ENCODE assay signal across 18 mouse cellular contexts in genomic region chr17:6179389-6179788, GRCm38 (mm10).
DNase-seq lines count a peak whose midpoint lies in the region; ATAC-seq and TF ChIP-seq lines count a peak whose summit lies in the region.
"Had no signal": no experiment of that assay in that cellular context is flagged by ENCODE, and none has a peak within 500 bp of the region (broad histone marks: within the 10 kb centered on the region; RNA-seq: fewer than 3 reads in every experiment).

No protein-coding gene starts in this region.

- no peak for TF ChIP-seq EP300 in stomach, postnatal 0 days (optimal IDR thresholded peaks at IDR 0.05)

- no peaks in the 10 kb centered on the region for H3K27me3 ChIP-seq in hindbrain, embryonic 13.5 days
- H3K27me3 ChIP-seq in hindbrain, embryonic 16.5 days (replicated peaks; ENCODE audit: control insufficient read depth, insufficient read depth, low read length) = no peaks in the 10 kb centered on the region
- H3K27me3 ChIP-seq in stomach, postnatal 0 days (ENCODE audit: control insufficient read depth, insufficient read depth, low read length) = no peaks in the 10 kb centered on the region
- H3K27me3 ChIP-seq: embryonic facial prominence, embryonic 12.5 days; forebrain, embryonic 15.5 days; limb, embryonic 13.5 days had no signal

- no peak overlapping the region for H3K9ac ChIP-seq in hindbrain, embryonic 13.5 days
- H3K9ac ChIP-seq in hindbrain, embryonic 16.5 days (ENCODE audit: low read depth, low read length) = no peak overlapping the region
- no peak overlapping the region for H3K9ac ChIP-seq in stomach, postnatal 0 days (ENCODE audit: low read length)
- H3K9ac ChIP-seq: embryonic facial prominence, embryonic 12.5 days; forebrain, embryonic 15.5 days; limb, embryonic 13.5 days; liver, embryonic 14.5 days had no signal

- no peak overlapping the region for H3K4me2 ChIP-seq in hindbrain, embryonic 13.5 days
- no peak overlapping the region for H3K4me2 ChIP-seq in hindbrain, embryonic 16.5 days (ENCODE audit: low read length)
- H3K4me2 ChIP-seq in stomach, postnatal 0 days (replicated peaks; ENCODE audit: low read depth) = no peak overlapping the region
- H3K4me2 ChIP-seq: embryonic facial prominence, embryonic 12.5 days; forebrain, embryonic 15.5 days; limb, embryonic 13.5 days had no signal

- WGBS in hindbrain, embryonic 13.5 days = 25% methylated on average over 4 of the region's 4 CpGs
- WGBS in hindbrain, embryonic 16.5 days = 32% methylated on average over 4 of the region's 4 CpGs
- WGBS in macrophage (ENCODE audit: missing documents) = 94% methylated on average over 4 of the region's 4 CpGs
- 52% methylated on average over 4 of the region's 4 CpGs for WGBS in stomach, postnatal 0 days

- 0 out of 2 replicates have a peak, but pooled peaks cover 4% of the 10 kb centered on the region for H3K9me3 ChIP-seq in hindbrain, embryonic 13.5 days
- H3K9me3 ChIP-seq in hindbrain, embryonic 16.5 days (ENCODE audit: control insufficient read depth, low read length) = no peaks in the 10 kb centered on the region
- H3K9me3 ChIP-seq in stomach, postnatal 0 days (ENCODE audit: control insufficient read depth, low read length) = no peaks in the 10 kb centered on the region
- H3K9me3 ChIP-seq: forebrain, embryonic 15.5 days had no signal

- H3K79me2 ChIP-seq in macrophage (ENCODE audit: inconsistent target) = peaks cover 22% of the 10 kb centered on the region

- H3K4me1 ChIP-seq in hindbrain, embryonic 13.5 days (replicated peaks) = peaks cover 21% of the 10 kb centered on the region
- peaks cover 6% of the 10 kb centered on the region for H3K4me1 ChIP-seq in hindbrain, embryonic 16.5 days (ENCODE audit: control insufficient read depth, insufficient read depth, low read depth, low read length)
- no peaks in the 10 kb centered on the region for H3K4me1 ChIP-seq in stomach, postnatal 0 days (replicated peaks; ENCODE audit: control insufficient read depth, insufficient read depth)
- H3K4me1 ChIP-seq: embryonic facial prominence, embryonic 12.5 days had no signal

- H3K27ac ChIP-seq in hindbrain, embryonic 13.5 days = peak overlapping the region; percentile 36
- H3K27ac ChIP-seq in hindbrain, embryonic 16.5 days (ENCODE audit: low read depth, low read length) = no peak overlapping the region
- peak overlapping the region; percentile 78 for H3K27ac ChIP-seq in macrophage
- no peak overlapping the region; the same call in 1 of the 2 replicates for H3K27ac ChIP-seq in stomach, postnatal 0 days (replicated peaks)
- H3K27ac ChIP-seq: embryonic facial prominence, embryonic 12.5 days; forebrain, embryonic 15.5 days; limb, embryonic 13.5 days; liver, embryonic 14.5 days had no signal

- H3K36me3 ChIP-seq in hindbrain, embryonic 13.5 days = peaks cover 42% of the 10 kb centered on the region
- H3K36me3 ChIP-seq in hindbrain, embryonic 16.5 days (ENCODE audit: control insufficient read depth, insufficient read depth, low read length) = peaks cover 5% of the 10 kb centered on the region
- H3K36me3 ChIP-seq in macrophage (ENCODE audit: inconsistent target) = no peaks in the 10 kb centered on the region
- H3K36me3 ChIP-seq in stomach, postnatal 0 days (ENCODE audit: control insufficient read depth, insufficient read depth, low read length) = no peaks in the 10 kb centered on the region; the same call in 1 of the 2 replicates

- TF ChIP-seq CTCF in stomach, postnatal 0 days (IDR thresholded peaks at IDR 0.05; ENCODE audit: low read depth) = no peak

- no peak overlapping the region for H3K4me3 ChIP-seq in hindbrain, embryonic 13.5 days
- no peak overlapping the region for H3K4me3 ChIP-seq in hindbrain, embryonic 16.5 days (ENCODE audit: low read length)
- no peak overlapping the region for H3K4me3 ChIP-seq in macrophage (ENCODE audit: inconsistent target)
- no peak overlapping the region for H3K4me3 ChIP-seq in stomach, postnatal 0 days (ENCODE audit: low read depth, low read length)
- H3K4me3 ChIP-seq: embryonic facial prominence, embryonic 12.5 days; forebrain, embryonic 15.5 days; limb, embryonic 13.5 days had no signal

- ATAC-seq in hindbrain, embryonic 13.5 days (ENCODE audit: low FRiP score) = no peak
- ATAC-seq in hindbrain, embryonic 16.5 days = no peak
- no peak for ATAC-seq in stomach, postnatal 0 days (ENCODE audit: low FRiP score, low TSS enrichment)
- ATAC-seq: forebrain, embryonic 15.5 days had no signal

- peak; percentile 9 for DNase-seq in retina, embryonic 14.5 days (ENCODE audit: low spot score)
- no peak for DNase-seq in retina, postnatal 1 day
- peak; percentile 20 for DNase-seq in stomach, postnatal 0 days (ENCODE audit: low spot score)
- no peak for DNase-seq in lung, postnatal 4 days
- DNase-seq in layer of hippocampus, postnatal 14 days (ENCODE audit: low spot score in 2 of 2) = no peak
- DNase-seq: adrenal gland, adult 8-10 months; cerebellum, adult 9-10 months; gastrocnemius, postnatal 25 days; kidney, adult 8-10 months; kidney, postnatal 25 days; thymus, postnatal 4 days had no signal

Comparison
In these comparisons a context has a peak if more than half of its experiments do, and no peak if none do; other contexts are left out.
1. H3K27ac ChIP-seq: peak in hindbrain, embryonic 13.5 days (single experiment) and macrophage (single experiment); none in hindbrain, embryonic 16.5 days (single experiment) and stomach, postnatal 0 days (single experiment).
2. DNase-seq: peak in retina, embryonic 14.5 days (single experiment) and stomach, postnatal 0 days (single experiment); none in retina, postnatal 1 day (single experiment), lung, postnatal 4 days (0 of 2) and layer of hippocampus, postnatal 14 days (0 of 2).